Mouse (Mus musculus): ENCODE data around the gene Igfals.

The Igfals gene

DNA sequence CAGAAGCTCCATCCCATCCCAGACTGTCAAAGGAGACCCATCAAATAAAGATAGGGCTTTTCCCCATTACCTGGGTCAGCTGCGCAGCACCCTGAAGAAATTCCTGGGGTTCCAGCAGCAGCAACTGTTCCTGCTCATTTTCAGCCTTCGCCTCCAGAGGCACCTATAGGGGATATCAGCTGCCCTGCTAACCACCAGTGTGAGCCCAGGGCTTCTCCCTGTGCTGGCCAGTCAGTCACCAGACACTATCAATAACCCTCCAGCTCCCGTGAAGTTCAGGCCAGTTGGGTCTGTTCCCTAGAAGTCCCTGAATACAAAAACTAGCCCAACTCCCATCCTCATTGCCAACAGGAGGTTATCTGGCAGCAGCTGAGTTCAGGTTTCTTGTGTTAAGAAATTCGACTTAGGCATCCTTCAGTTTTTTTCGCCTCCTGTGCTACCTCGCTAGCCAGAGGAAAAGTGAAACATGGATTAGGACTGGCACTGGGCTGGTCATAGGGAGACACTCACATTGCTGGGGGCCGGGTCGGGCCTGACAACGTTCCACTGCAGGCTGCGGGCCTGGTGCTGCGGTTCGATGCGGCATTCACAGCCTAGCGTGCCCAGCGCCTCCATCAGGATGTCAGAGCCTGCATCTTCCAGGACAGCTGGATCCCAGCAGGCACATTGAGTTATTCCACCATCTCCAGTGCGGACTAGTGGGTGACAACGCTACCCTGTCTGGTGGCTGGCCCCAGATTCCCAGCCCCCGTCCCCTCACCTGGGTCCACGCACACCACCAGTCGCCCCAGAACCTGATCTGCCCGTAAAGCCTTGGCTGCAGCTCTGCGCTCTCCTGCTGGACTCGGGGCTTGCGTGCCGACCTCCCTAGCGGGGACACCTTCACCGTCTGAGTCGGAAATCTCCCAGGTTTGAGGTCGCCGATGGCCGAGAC, 28.5 kb downstream of the Igfals start:
- DNase-seq (ENCODE audit: low read depth, low spot score): no peak

DNA sequence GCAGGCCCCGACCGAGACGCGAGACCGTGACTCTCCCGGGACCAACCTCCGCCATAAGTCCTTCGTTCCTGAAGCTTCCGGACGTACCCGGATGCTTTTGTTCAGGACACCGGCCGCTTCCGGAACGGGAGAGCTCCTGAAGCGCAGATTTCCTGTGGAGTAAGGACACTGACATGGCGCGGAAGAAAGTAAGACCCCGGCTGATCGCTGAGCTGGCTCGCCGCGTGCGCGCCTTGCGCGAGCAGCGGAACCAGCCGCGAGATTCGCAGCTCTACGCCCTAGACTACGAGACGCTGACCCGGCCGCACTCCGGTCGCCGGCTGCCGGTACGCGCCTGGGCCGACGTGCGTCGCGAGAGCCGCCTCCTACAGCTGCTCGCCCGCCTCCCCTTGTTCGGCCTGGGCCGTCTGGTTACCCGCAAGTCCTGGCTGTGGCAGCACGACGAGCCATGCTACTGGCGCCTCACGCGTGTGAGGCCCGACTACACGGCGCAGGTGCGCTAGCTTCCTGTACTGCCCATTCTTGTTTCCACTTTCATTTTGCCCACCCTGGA, 29.3 kb downstream of the Igfals start, which contains the start of the genes Eme2 and Mrps34:
Gene Eme2, minus strand, starts transcription at position 93 of the 553 bp plus-strand sequence.
Gene Mrps34, plus strand, starts transcription at position 122 of the 553 bp plus-strand sequence.
- peak; percentile 76 for DNase-seq (ENCODE audit: low read depth, low spot score)

DNA sequence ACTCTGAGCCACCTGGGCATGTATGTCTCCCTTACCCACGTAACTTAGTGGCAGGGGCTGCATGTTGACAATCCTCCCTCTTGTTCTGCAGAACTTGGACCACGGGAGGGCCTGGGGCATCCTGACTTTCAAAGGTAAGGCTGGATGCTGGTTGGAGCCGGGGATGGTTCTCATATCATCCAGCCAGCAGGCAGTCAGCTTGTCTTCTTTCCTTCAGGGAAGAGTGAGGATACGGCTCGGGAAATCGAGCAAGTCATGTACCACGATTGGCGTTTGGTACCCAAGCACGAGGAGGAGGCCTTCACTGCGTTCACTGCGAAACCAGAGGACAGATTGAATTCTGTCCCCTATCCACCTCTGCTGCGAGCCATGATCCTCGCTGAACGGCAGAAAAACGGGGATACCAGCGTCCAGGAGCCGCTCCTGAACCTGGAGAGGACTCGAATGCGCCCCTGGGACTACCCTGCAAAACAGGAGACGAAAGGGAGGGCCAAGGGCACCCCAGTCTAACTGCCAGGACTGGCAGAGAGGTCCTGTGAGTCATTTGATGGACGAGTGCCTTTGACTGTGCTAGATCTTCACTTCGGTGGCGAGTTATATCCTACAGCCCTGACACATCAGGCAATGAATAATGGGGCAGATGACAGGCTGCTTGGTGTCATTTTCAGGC, 29.9 kb downstream of the Igfals start:
- DNase-seq (ENCODE audit: low read depth, low spot score): no peak

DNA sequence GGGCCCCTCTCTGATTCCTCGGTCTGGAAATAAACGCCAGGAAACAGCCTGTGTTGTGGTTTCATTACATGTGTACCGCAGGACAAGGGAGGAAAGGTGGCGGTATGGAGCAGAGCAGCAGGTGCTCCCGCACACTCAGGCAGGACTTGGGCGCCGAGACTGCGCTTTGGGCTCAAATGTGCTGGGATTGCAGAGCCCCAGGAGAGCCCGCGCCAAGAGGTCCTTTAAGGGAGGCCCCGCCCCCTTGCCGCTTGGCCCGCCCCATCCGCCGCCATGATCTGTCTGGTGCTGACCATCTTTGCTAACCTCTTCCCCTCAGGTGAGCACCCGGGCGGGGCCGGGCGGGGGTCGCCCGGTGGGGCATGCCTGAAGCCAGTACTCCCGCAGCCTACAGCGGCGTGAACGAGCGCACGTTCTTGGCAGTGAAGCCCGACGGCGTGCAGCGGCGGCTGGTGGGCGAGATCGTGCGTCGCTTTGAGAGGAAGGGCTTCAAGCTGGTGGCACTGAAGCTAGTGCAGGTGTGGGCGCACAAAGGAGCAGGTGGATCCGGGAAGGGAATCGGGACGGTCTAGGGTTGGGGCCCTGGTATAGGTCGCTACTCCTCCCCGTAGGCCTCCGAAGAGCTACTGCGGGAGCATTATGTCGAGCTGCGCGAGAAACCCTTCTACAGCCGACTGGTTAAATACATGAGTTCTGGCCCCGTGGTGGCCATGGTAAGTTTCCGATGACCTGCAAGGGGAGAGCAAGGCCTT, 30.6 kb downstream of the Igfals start, which contains the start of gene Nme3:
Gene Nme3, plus strand, starts transcription at position 260 of the 752 bp plus-strand sequence.
- DNase-seq (ENCODE audit: low read depth, low spot score): peak; percentile 50

DNA sequence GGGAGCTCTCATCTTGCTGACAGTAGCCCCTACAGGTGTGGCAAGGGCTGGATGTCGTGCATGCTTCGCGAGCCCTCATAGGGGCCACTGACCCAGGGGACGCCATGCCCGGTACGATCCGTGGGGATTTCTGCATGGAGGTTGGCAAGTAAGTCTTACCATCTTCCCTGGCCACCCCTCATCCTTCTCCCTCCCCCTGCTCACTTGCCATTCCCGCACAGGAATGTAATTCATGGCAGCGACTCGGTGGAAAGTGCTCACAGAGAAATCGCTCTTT, 31.1 kb downstream of the Igfals start:
- DNase-seq (ENCODE audit: low read depth, low spot score): no peak

DNA sequence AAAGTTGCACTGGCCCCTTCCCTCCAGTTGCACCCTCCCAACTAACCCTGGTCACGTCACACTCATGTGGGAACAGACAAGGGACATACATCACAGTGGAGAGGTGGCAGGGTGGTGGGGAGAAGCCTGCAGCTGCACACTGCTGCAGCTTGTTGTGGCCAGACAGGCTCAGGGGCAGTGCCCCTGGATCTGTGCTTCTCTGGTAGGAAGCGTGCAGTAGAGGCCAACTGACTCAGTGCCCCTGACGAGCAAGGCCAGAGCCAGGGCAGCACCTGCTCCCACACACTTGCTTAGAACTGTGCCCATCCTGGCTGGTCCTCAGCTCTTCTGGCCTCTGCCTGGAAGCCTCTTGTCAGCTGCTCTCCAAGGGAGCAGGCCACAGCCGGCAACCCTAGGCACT, 31.8 kb downstream of the Igfals start:
- DNase-seq (ENCODE audit: low read depth, low spot score): no peak

DNA sequence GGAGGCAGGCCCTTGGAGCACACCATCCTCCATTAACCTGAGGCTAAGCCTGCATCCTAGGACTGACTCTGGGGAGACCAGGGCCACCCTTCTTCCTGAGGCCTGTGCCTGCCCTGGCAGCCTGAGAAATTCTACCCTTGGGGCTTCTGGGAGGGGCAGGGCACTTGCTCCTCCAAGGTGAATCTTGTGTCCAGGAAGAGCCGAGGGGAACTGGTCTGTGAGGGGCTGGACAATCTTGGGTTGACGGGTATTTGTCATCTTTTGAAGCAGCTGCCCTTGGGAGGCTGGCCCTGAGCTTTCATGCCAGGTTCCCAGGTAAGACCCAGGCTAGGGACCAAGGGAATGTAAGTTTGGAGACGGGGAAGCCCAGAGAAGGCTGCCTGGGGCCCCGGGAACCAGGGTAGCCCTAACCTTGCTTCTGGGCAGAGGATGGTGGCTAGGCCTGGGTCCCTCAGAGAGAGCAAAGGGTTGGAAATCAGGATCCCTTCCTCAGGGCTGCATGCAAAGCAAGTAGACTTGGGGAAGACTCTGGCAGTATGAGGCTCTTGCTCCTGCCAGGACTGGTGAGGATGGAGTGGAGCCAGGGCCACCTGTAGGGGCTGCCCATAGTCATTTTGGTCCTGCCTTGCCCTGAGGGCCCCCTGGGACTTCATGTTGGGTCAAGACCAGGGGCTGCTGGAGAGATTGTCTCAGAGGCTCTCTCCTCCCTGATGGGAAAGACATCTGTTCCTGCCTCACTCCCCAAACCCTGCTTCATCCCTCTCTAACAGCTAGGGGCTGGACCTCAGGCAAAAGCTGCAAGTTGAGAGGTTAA, 32.5 kb downstream of the Igfals start:
- no peak for DNase-seq (ENCODE audit: low read depth, low spot score)

DNA sequence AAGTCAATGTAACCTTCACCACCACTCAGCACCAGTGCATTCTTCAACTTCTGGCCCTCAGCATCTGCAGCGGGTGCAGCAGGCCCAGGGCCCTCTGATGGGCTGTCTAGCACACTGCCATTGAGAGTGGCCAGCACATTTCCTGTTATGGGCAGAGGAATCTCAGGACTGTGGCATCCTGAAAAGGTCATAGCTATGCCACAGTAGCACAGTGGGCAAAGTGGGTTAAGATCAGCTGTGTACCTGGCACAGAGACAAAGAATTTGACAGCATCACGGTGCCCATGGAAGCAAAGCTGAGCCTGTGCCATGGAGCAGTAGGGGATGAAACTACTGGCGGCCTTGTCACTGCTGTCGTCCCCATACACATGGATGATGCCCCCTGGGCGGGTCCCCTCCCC, 33.4 kb downstream of the Igfals start:
- DNase-seq (ENCODE audit: low read depth, low spot score): no peak

DNA sequence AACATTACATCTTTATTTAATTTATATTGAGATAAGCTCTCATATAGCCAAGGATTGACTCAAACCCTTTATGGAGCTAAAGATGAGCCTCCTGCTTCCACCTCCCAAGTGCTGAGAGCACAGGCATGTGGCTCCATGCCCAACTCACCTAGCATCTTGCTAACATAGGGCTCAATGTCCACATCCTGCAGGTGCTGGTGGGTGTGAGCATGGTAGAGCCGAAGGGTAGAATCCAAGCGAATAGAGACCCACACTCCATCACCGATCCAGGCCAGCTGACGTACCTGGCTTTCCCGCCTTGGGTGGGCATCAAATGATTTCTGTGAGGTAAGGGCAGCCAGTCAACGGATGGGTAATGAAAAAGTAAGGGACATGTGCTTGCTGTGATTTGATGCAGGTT, 34.2 kb downstream of the Igfals start:
- DNase-seq (ENCODE audit: low read depth, low spot score): no peak

DNA sequence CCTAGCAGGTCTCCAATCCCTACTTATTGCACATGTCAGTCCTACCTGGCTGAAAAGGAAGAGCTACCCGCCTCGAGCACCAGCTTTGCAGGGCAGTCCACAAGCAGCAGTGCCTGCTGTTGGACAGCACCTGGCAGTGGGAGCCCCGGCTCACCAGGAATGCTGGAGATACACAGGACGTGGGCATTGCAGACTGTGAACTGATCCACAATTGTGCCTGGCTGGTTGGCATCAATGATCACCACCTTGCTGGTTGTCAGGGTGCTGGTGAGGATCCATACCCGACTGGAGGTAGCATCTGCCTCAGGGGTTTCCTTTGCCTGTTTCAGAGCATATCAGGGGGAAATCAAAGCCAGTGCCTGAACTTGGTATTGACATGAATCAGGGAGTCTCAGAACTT, 36.3 kb downstream of the Igfals start:
- no peak for DNase-seq (ENCODE audit: low read depth, low spot score)

DNA sequence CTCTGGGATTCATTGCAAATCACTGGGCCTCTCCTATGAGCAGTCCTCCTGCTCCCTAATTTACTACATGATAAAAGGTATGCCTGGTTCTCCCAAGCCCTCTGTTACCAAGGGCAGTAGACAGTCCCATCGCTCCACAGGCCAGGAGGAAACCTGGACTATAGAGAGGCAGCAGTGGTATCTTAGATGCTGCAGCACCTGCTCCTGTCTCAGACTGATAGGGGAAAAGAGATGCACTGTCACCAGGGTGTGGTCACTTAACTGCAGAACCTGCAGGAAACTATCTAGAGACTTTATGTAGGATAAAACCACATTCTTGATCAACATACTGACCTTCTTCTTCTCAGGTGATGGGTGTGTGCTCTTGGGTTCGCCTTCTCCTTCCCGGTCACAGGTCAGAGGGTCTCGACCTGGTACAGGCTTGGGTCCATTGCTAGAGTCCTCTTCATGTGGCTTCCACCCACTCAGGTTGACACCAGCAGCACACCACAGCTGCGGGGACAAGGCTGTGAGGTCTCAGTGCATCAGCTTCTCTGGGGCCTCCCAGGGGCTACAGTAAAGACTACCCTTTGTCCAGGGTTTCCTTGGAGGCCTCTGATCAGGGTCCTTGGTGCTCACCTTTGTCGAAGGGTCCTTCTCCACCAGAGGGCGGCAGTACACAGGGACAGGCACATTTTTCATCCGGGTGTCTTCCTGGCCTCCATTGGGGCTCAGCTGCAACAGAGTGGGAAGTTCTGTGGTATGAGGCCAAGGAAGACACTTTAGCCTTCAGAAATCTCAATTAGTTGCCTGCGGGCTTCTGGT, 37.1 kb downstream of the Igfals start:
- DNase-seq (ENCODE audit: low read depth, low spot score): no peak

DNA sequence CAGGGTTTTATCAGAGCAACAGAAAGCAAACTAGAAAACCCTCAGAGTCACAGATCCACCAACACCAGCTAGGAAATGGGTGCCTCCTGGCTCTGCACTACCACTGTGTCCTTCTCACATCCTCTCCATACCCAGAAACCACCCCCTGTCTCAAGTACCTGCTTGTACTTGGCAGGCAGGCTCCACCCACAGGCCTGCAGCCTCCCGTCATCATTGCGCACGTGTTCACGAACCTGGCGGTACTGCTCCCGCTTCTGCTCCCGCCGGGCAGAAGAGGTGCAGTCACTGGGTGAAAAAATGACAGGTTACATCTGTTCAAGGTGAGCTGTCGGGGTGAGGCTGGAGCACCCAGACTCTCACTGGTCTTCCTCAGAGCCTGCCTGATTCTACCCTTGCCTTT, 38.0 kb downstream of the Igfals start:
- no peak for DNase-seq (ENCODE audit: low read depth, low spot score)

DNA sequence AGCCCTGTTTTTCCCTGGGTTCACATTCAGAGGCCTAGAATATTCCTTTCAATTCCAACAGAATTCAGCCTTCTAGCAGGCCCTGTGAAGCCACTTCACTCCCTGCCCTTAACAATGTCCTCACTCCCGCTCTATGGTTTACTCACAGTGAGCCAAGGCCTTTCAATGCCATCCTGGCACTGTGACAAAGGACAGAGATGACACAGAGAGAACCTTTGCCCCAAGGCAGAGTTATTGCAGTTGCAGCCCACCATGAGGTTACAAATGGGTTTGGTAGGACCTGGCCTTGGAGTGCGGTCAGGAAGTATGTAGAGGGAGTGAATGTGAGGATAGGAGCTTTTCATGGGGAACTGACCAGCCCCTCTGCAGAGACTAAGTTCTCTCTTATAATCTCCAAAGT, 41.8 kb downstream of the Igfals start:
- DNase-seq (ENCODE audit: low read depth, low spot score): no peak

DNA sequence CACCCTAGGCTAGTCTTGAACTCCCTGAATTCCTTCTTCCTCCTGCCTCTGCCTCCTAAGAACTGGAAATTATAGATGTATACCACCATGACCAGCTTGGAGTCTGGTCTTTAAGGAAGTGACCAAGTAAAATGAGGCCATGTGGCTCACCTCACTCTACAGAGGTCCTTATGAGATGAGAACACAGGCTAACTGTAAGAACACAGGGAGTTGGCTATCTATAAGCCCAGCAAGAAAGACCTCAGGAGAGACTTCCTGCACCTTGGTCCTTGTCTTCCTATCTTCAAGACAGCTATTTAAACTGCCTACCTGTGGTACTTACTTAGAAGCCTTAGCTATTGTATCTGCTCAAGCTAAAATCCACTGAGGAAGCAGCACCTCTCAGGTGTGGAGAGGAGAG, 48.2 kb downstream of the Igfals start:
- no peak for DNase-seq (ENCODE audit: low read depth, low spot score)

DNA sequence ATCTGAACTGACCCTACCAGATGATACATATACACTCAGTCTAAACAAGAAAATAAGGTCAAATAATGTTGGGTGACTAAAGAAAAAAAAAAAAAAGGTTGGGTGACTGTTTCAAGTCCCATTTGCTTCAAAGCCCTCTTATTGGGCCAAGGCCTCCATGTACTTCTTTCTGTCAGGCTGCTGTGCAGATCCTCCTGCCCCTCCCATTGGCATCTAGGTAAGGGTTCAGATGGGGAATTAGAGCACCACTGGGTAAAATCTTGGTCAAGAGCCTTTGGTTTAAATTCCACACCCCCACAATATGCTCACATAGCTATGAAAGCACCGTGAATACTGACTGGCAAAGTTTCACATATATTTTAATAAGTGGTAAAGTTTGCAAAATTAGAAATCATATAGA, 57.4 kb downstream of the Igfals start:
- no peak for DNase-seq (ENCODE audit: low read depth, low spot score)

DNA sequence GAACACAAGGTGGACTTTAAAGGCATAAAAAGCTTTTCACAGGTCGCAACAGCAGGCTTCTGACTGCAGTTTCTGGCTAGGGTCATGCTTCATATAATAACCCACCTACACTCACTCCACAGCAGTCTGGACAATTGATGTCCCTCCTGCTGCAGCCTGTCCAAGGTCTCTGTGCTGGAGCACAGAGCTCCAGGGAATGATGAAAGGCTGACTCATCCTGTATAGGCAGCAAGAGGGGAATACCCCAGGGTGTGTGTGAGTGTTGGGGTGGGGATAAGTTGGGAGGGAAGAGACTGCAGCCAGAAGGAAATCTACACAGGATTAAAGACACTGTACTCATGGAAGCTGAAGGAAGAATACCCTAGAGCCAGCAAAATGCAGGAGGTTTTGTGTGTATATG, 63.7 kb downstream of the Igfals start:
- no peak for DNase-seq (ENCODE audit: low read depth, low spot score)

Data from embryo, embryonic 11.5 days (tissue).